Mouse (Mus musculus) E14TG2a.4 (cell line): ENCODE measurements around the gene Usp38.
A peak's percentile ranks its signal among the peaks of the same experiment; 100 is the strongest.

ENCODE experiments used
- H3K27me3 ChIP-seq: 2 replicates; pipeline ENCODE4 v1.6.1; 2014; ENCODE audit warnings: low read length, control low read depth; ENCODE audit not compliant: insufficient read depth
- H3K36me3 ChIP-seq: 2 replicates; pipeline ENCODE4 v1.6.1; 2014; ENCODE audit warnings: low read length, control low read depth; ENCODE audit not compliant: insufficient read depth
- H3K4me1 ChIP-seq: replicated peaks from 2 replicates; pipeline ENCODE4 v1.6.1; 2014; ENCODE audit warnings: low read depth, low read length, control low read depth
- H3K4me3 ChIP-seq: replicated peaks from 2 replicates; pipeline ENCODE4 v1.5.1; 2014; ENCODE audit warnings: mild to moderate bottlenecking, low read length
- H3K9me3 ChIP-seq: 2 replicates; pipeline ENCODE4 v1.6.1; 2014; ENCODE audit warnings: low read length, control low read depth
- CTCF ChIP-seq: conservative IDR thresholded peaks from 2 replicates; pipeline ENCODE4 v1.5.1; 2014; ENCODE audit warnings: low read length
- NANOG ChIP-seq: IDR thresholded peaks from 2 replicates; pipeline ENCODE4 v1.6.1; 2014; ENCODE audit warnings: borderline replicate concordance, low read length, mixed read lengths
- POU5F1 ChIP-seq: IDR thresholded peaks from 2 replicates; pipeline ENCODE4 v1.6.1; 2014; ENCODE audit warnings: low read length, borderline replicate concordance

Usp38 gene

DNA sequence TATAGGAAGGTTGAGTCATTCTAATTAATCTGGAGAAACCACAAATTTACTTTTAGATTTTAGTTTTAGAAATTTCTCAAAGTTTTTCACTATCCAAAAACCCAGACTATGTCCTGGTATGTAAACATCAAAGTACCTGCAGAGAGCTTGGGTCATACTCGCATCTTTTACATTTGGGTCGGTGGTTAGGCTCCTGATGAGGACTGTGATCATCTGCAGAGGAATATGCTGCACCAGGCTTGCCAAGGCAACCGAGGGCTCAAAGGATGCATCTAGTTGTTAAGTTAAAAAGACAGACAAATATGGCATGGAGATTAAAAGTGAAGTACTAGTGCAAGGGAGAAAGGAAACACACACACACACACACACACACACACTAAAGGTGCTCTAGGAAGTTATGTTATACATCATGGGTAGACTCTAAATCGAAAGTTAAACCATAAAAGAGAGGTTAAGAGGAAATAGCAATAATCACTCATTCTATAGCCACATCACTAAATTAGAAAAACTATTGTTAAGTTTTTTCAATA lies 2.6 kb downstream of the Usp38 start:
- Histone ChIP-seq H3K4me1 (peaks cover 32% of the 10 kb centered on the region), H3K4me3 (no peak overlapping the region)
- no peak for TF ChIP-seq POU5F1
- no peak for TF ChIP-seq CTCF
- TF ChIP-seq NANOG = no peak

DNA sequence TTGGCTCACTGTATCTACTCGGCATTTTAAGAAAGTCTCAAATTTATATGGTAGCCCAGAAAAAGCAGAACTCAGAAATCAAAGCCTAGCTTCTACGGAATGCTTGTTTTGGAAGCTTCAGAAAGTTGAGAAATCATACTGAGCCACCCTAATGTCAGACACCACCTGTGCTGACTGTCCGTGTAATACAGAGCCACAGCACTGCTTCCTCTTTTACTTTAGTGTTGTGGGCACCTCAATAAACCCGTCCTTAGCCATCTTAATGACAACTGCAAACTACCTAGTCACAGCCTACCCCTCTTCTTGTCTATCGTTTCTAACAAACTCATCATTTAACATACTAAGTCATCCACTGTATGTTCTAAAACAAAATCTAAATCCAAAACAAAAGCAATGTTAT lies 4.3 kb downstream of the Usp38 start:
- peaks cover 72% of the 10 kb centered on the region for H3K36me3 ChIP-seq
- H3K4me1 ChIP-seq = peaks cover 21% of the 10 kb centered on the region
- H3K27me3 ChIP-seq = no peaks in the 10 kb centered on the region
- TF ChIP-seq CTCF (no peak), POU5F1 (no peak), NANOG (no peak)
- no peak overlapping the region for H3K4me3 ChIP-seq
- no peaks in the 10 kb centered on the region for H3K9me3 ChIP-seq

More for the DNA sequence above, 2.6 kb downstream of the Usp38 start:
- H3K9me3 ChIP-seq = no peaks in the 10 kb centered on the region
- peaks cover 55% of the 10 kb centered on the region for H3K36me3 ChIP-seq
- H3K27me3 ChIP-seq = no peaks in the 10 kb centered on the region

GRCm38 (mm10) chr8:81005114-81005513 lies 9.6 kb downstream of the Usp38 start:
- H3K27me3 ChIP-seq = no peaks in the 10 kb centered on the region
- peaks cover 83% of the 10 kb centered on the region for H3K36me3 ChIP-seq
- no peaks in the 10 kb centered on the region; the same call in 1 of the 2 replicates for H3K4me1 ChIP-seq
- no peak for TF ChIP-seq POU5F1
- TF ChIP-seq NANOG = no peak
- TF ChIP-seq CTCF = no peak
- H3K9me3 ChIP-seq = no peaks in the 10 kb centered on the region
- H3K4me3 ChIP-seq = no peak overlapping the region

- H3K4me3 ChIP-seq = no peak overlapping the region
- 0 out of 2 replicates have a peak, but pooled peaks have one; percentile 19 for TF ChIP-seq CTCF
- TF ChIP-seq NANOG = no peak
- TF ChIP-seq POU5F1 = no peak
- no peaks in the 10 kb centered on the region for H3K27me3 ChIP-seq
- H3K9me3 ChIP-seq = no peaks in the 10 kb centered on the region
- H3K4me1 ChIP-seq = no peaks in the 10 kb centered on the region
- peaks cover 87% of the 10 kb centered on the region for H3K36me3 ChIP-seq
Observed at GRCm38 (mm10) chr8:80996632-80997031, 18.1 kb downstream of the Usp38 start.

- Histone ChIP-seq H3K4me1 (no peaks in the 10 kb centered on the region), H3K36me3 (peaks cover 90% of the 10 kb centered on the region), H3K9me3 (no peaks in the 10 kb centered on the region), H3K27me3 (no peaks in the 10 kb centered on the region), H3K4me3 (no peak overlapping the region)
- TF ChIP-seq CTCF (peak; percentile 19; the same call in 1 of the 2 replicates), POU5F1 (no peak)
Observed at GRCm38 (mm10) chr8:80991937-80992336, 22.8 kb downstream of the Usp38 start.

DNA sequence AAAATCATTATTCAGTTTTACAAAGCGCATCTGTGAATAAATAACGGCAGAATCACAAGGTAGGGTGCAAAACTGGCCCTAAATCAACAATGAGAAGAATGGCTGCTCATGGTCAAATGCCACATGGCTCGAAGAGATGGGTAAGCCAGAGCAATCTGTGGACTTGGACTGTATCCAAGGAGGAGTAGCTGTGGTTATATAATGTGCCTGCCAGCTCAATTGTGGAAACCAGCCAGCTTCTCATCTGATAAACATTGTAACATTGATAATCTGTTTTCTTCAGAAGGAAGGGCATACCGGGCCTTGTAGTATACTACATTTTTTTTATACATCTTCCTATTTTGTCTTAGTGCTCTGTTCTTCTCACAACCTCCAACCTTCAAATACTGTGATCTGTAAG lies 31.9 kb downstream of the Usp38 start:
- H3K36me3 ChIP-seq = peaks cover 76% of the 10 kb centered on the region
- H3K4me3 ChIP-seq = no peak overlapping the region
- H3K4me1 ChIP-seq = no peaks in the 10 kb centered on the region
- H3K9me3 ChIP-seq = peaks cover 3% of the 10 kb centered on the region; the same call in 1 of the 2 replicates
- H3K27me3 ChIP-seq = no peaks in the 10 kb centered on the region
- TF ChIP-seq NANOG = no peak
- no peak for TF ChIP-seq POU5F1
- TF ChIP-seq CTCF = no peak

DNA sequence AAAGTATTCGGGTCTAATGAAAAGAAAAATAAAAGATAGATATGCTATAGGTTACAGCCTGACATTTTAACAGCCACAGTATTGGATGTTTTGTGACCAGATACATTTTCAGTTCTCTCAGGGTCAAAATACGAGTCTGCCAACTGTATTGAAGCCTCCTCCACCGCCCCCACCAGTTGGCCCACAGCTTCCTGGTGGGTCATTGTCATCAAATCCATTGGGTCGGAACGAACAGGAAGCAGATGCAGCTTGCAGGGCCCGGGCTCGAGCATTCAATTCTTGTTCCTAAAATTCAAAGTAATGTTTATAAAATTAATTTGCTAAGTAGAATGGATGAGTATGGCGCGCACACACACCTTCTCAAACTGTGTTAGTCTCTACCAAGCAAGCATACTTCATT lies 33.0 kb downstream of the Usp38 start:
- TF ChIP-seq POU5F1 (no peak), CTCF (no peak), NANOG (no peak)
- H3K27me3 ChIP-seq = no peaks in the 10 kb centered on the region

DNA sequence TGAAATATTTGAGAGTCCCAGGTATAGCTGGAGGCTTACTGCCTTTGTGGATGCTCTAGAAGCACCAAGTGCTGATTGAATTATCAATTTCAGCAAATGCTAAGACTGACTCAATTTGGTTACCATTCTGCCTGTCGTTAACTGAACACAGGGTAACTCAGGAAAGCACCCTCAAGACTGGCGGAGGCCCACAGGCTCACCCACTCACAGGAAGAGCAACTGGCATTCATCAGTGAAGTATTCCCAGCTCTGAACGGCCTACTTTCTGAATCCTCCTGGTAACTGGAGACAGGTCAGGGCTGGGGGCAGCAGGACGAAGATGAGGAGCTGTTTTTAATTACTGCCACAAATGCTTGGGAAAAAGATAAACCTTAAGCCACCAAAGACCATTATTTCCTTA lies 34.7 kb downstream of the Usp38 start:
- no peak for TF ChIP-seq POU5F1
- Histone ChIP-seq H3K4me1 (no peaks in the 10 kb centered on the region), H3K4me3 (no peak overlapping the region), H3K27me3 (no peaks in the 10 kb centered on the region), H3K36me3 (peaks cover 57% of the 10 kb centered on the region), H3K9me3 (peaks cover 3% of the 10 kb centered on the region; the same call in 1 of the 2 replicates)

More for the DNA sequence above, 33.0 kb downstream of the Usp38 start:
- Histone ChIP-seq H3K9me3 (peaks cover 3% of the 10 kb centered on the region; the same call in 1 of the 2 replicates), H3K4me1 (no peaks in the 10 kb centered on the region), H3K36me3 (peaks cover 67% of the 10 kb centered on the region), H3K4me3 (no peak overlapping the region)

- Histone ChIP-seq H3K27me3 (no peaks in the 10 kb centered on the region), H3K9me3 (peaks cover 3% of the 10 kb centered on the region; the same call in 1 of the 2 replicates), H3K4me1 (no peaks in the 10 kb centered on the region), H3K36me3 (peaks cover 29% of the 10 kb centered on the region), H3K4me3 (no peak overlapping the region)
- TF ChIP-seq POU5F1 = no peak
- TF ChIP-seq CTCF = no peak
- no peak for TF ChIP-seq NANOG
Observed at GRCm38 (mm10) chr8:80977231-80977630, 37.5 kb downstream of the Usp38 start.
